Mouse (Mus musculus) megakaryocyte, embryonic 14.5 days (primary cell): ENCODE data around the gene Rbms3.

Experiments used
- FLI1 ChIP-seq: IDR thresholded peaks from 2 replicates; pipeline ENCODE4 v1.6.1; 2012; ENCODE audit warnings: low read length, inconsistent platforms, mixed read lengths
- GATA1 ChIP-seq: IDR thresholded peaks from 3 replicates; pipeline ENCODE4 v1.6.1; 2012; ENCODE audit warnings: mixed read lengths, low read length, inconsistent platforms, borderline replicate concordance

DNA sequence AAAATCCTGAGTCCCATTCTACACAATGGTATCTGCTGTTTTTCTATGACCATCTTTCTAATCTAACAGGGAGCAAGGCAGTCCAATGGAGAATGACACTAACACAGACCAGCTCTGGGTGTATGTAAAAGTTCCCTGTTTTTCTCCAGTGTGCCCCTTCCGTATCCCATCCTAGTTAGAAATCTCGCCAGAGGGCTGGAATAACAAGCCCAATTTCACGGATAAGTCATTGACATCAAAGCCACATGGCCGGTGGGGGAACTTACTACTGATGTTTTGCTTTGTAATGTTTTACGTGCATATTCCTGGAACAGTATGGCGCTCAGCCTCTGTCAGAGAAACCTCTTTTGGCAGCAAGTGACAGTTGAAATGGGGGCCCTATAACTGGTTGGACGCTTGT lies 449.1 kb downstream of the Rbms3 start:
- TF ChIP-seq GATA1 (no peak), FLI1 (no peak)
